Mouse (Mus musculus) lung, postnatal 25 days (tissue): ENCODE measurements around the gene S1pr3.

ENCODE experiments used
- DNase-seq: peaks from one replicate; pipeline ENCODE4 v3.0.0; 2022; ENCODE audit warnings: low spot score

Gene S1pr3

DNA sequence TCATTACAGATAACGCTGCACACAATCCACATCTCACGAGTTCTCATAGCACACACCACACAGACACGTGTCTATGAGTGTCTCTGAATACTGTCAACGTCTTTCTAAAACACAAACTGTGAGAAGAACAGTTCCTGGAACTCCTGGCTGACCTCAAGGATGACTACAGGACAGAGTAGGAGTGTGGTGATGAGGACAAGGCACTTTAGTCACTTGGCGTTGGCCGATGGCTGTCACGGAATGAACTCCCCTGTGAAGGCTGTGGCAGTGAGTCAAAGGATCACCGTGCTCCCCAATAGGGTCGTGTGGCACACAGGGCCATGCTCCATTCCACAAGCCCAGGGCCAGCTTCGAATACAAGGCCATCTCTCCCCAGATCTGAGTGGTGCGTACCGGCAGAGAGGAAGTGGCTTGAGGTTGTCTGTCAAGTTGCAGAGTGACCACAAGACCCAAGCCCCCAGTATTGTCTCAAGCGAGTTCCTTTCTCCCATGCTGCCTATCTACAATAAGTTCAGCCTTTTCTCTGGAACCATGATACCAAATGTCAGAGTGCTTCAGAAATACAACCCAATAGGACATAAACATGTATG, 2.6 kb upstream of the S1pr3 start:
- DNase-seq, result no peak

DNA sequence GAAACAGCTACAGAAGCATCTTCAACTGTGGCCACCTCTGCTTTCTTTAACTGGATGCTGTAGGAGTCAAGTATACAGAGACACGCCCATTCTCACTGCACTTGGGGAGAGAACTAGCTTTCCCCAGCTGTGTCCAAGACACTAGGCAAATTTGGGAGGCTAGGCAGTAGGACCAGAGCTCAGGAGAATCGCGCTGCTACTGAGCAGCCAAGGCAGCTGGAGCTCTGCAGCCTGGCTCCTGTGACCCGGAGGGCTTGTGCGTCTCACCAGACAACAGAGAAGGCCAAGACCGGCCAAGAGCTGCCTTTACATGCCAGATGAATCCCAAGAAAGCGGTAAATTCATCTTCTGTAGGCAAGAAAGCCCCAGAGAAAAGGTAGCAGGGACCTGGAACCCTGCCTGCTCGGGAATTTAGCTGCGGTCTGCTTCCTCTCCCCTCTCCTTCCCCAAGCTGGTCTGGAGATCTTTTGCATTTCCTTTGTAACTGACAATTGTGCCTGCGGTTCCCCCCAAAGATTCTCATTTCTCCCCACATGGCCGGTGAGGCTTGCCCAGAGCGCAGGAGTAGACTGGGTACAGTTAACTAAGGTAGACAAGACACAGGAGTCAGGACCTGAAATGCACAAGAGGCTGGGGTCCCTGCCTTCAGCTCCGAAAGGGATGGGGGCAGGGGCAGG, 760 bp upstream of the S1pr3 start:
- DNase-seq, result no peak

DNA sequence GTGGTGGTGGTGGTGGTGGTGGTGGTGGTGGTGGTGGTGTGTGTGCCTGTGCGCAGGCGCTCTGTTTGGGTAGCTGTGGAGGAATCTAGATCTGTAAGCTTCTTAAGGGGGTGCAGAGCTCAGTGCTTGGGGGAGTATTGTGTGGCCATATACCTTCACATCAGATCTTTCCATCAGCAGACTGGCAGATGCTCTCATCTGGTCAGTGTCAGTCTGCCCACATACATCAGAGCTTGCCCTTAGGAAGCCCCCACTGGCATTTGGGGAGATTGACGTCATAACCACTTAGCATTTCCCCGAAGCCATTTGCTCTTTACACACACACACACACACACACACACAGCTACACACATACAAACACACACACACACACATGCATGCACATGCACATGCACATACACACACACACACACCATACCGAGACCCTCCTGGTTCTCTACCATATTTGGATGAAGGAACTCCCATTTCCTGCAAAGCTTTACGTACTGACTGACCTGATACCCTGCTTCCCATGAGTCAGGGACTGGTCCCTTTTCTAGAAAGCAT, 1.6 kb downstream of the S1pr3 start:
- DNase-seq, result no peak

DNA sequence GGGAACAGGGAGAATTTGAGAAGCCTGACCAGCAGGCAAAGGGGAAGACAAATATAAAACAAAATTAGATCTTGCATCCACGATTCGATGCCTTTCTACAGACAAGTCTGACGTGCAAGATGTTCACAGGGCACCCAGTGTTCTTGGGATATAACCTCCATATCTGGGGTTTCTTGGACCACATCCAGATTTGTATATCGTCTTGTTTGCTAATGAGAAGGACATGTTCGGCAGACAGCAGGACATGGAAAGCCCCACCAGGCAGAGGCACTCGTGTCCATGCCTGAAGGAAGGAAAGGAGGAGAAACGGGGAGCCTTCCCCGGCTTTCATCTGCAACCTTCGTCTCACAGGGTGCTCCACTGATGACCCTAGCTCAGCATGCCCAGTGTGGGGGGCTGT, 2.8 kb downstream of the S1pr3 start:
- no peak for DNase-seq

DNA sequence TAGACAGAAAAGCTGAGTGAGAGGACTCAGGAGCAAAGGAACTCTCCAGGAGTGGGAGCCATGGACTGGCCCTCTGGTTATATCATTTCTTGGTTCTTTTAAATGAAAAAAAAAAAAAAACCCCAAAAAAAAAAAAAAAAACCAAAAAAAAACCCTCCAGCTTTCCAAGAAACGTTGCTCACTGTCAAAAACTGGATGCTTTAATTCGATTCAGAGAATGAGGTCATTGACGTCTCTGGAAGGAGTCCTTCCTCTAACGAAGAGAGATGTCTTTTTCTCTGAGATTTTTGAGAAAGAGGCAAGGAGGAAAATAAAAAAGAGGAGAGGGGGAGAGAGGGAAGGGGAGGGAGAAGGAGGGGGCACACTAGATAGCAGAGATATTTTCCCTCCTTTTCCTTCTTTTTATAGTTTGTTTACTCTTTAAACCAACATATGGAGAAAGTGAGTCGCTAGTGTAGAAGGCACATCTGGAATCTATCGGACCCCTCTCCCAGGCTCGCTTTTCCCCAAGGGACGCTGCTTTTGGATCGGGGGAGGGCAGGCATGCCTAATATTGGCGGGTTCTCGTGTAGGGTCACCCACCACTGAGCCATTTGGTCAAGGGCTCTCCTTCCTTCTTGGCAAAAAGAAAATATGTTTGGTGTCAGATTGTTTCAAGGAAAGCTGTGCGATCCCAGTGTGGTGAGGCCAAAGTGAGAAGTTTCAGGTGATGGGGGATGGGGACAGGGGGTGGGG, 3.4 kb downstream of the S1pr3 start:
- DNase-seq, result no peak

DNA sequence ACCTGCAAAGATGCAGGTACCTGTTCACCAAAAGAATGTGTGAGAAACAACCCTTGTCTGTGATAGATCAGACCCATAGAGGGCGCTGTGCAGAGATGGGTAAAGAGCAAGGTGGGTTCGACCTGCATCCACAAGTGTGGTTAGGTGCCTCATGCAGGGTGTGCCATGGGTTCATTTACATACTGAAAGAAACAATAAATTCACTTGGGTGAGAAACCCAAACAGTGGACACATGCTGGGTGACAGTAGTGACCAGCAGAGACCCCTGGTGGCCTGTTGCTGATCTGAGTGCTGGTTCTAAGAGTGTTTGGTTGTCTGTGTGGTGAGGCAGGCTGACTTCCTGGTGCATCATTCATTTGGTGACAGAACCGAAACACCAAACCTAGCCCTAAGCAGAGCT, 5.0 kb downstream of the S1pr3 start:
- no peak for DNase-seq

DNA sequence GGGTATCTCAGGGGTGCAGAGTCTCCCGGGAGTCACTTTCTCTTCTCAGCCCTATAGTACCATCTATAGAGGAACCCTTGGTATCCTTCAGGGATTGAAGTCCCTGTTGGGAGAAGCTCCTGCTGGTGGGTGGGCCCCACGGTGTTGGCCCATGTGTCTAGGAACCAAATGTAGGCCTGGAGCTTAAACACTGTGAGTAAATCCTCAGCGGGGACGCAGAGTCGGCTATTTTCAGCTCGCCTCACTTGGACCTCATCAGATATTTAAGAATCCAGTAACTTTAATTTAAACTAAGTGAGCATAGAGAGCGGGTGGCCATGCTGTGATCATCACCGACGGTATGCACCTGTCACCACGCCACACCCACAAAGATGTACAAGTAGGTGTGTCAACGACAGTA, 8.3 kb downstream of the S1pr3 start:
- DNase-seq, result no peak

DNA sequence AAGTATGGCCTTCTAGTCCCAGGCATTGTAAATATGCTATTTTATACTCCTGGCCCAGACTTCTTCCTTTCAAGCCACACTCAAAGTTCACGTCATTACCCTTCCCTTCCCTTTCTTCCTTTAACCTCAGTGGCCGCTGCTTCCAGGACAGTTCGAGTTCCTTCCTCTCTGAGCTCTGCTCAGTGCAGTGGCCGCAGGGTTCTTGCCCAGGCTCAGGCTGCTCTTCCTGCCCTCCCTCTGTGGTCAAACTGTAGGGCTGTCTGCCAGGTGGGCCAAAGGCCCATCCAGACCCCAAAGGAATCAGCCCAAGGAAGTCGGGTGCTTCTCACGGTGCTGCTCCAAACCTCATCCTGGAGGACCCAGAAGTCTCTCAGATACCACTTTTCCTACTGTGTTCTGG, 9.4 kb downstream of the S1pr3 start:
- no peak for DNase-seq

DNA sequence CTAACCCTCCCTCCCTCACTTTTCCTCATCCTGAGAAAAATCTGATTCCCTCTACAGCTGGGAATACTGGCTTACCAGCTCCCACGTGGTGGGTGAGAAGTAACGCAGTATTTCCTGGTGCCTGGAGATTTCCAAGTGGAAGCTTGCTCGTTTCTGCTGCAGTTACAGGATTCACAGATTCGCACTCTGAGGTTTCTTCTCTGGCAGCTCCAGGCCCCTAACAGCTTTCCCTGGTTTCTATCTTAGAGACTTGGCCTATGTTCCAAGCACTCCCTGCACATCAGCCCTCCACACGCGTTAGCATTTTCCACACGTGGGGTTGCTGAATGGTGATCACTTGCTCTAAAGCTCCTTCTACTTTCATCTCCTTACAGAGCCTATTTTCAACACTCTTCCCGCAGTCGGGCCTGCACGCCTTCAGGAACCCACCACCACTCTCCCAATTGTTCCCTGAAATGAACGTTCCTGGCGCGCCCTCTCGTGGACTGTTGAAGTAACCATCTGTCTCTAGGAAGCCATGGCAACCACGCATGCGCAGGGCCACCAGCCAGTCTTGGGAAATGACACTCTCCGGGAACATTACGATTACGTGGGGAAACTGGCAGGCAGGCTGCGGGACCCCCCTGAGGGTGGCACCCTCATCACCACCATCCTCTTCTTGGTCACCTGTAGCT, 10.0 kb downstream of the S1pr3 start:
- peak; percentile 90 for DNase-seq

DNA sequence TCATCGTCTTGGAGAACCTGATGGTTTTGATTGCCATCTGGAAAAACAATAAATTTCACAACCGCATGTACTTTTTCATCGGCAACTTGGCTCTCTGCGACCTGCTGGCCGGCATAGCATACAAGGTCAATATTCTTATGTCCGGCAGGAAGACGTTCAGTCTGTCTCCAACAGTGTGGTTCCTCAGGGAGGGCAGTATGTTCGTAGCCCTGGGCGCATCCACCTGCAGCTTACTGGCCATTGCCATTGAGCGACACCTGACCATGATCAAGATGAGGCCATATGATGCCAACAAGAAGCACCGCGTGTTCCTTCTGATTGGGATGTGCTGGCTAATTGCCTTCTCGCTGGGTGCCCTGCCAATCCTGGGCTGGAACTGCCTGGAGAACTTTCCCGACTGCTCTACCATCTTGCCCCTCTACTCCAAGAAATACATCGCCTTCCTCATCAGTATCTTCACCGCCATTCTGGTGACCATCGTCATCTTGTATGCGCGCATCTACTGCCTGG, 10.6 kb downstream of the S1pr3 start:
- DNase-seq, result no peak

DNA sequence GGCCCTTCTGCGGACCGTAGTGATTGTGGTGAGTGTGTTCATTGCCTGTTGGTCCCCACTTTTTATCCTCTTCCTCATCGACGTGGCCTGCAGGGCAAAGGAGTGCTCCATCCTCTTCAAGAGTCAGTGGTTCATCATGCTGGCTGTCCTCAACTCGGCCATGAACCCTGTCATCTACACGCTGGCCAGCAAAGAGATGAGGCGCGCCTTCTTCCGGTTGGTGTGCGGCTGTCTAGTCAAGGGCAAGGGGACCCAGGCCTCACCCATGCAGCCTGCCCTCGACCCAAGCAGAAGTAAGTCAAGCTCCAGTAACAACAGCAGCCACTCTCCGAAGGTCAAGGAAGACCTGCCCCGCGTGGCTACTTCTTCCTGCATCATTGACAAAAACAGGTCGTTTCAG, 11.1 kb downstream of the S1pr3 start:
- no peak for DNase-seq

DNA sequence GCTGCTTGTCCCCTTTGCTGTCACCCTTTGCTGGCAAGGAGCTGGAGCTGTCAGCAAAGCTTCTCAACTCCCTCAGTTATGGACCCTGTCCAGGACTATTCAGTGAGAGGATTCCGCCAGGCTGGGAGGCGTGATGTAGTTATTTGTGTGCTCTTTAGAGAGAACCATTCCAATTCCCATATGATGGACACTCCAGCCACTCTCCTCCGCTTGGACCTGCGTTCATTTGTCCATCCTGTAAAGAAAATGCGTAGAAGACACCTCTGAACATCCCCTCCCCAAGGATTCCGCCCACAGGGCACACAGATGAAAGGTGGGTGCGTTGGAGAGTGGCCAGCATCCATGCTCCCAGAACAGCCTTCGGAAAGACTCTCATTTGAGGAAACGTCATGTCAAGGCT, 12.4 kb downstream of the S1pr3 start:
- DNase-seq, result no peak

DNA sequence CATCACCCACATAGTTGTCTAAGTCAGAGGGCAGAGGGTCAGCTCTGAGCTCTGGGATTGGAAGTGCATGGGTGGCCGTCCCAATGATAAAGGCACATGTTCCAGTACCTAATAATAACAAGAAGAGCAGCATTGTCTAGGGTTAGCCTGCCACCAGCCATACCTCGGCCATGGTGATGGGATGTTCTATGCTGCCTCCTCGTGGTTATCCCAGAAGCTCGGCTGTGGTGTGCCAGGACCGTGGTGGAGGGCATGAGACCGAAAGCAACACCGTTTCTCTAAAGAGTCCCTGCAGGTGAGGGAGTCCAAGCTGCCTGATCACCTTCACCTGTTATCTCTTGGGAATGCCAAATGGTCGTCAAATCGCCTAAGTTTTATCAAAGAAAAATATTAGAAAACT, 15.2 kb downstream of the S1pr3 start:
- no peak for DNase-seq

DNA sequence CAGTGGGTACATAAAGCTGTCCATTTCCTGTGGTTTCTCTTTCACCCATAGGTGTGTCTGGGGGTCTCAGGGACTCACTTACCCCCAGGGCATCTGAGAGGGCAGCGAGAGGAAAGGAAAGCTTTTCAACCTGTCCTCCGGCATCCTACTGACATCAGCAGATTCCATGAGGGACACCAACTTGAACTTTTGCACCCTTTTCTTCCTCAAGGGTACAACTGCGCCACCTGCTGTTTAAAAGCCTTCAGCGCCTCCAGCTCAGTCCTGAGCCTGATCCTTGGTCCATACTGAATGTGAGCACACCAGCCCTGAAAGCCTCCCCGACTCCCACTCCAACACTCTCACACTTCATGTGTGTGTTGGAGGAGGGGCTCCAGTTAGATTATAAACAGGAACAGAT, 16.2 kb downstream of the S1pr3 start:
- peak; percentile 55 for DNase-seq

DNA sequence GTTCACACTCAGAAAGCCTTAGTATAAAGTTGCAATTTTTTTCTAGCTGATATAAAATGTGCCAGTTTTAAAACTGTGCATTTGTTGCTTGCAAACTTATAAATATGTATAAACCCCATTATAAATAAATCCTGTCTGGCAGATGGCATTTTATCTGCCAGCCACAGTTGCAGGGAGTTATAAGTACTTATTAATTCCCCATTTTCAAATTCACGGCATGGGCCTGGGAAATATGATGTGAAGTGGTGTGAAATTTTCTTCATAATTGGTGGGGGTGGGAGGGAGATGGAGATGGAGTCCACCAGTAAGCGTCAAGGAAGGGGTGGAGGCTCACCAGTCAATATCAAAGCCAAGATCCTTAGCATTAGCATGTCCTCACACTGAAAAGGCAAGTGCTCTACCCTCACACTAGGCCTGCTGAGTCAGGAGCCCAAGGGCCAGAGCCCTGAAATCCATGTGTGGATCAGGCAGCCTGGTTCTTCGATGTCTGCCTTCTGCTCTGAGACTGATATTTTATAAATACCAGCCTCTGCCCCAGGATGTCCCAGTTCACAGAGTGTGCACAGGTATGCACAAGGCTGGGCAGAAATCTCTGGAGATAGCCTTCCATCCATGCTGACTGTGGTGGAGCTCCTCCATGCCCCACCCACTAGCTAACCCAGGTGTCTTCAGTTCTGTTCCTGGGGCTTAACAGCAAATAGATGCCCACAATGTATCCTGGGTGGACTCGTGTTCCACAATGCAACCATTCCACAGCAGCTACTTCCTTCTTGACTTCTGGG, 17.4 kb downstream of the S1pr3 start:
- no peak for DNase-seq

DNA sequence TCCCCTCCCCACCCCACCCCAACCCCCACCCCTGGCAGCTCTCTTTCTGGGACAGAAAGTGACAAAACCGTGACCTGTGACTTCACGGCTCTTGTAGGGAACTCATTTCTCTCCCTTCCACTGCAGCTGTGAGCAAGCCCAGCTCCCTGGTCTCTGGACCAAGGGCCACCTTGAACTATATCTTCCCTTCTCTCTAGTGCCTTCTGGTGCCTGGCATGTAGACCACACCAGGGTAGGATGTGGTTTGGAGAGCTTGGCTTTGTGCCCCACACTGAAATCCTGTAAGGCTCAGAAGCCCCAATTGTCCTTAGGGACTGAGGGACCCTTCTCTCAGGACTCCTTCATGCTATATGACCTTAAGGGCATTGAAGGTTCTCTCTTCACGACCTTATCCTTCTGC, 24.9 kb downstream of the S1pr3 start:
- no peak for DNase-seq

DNA sequence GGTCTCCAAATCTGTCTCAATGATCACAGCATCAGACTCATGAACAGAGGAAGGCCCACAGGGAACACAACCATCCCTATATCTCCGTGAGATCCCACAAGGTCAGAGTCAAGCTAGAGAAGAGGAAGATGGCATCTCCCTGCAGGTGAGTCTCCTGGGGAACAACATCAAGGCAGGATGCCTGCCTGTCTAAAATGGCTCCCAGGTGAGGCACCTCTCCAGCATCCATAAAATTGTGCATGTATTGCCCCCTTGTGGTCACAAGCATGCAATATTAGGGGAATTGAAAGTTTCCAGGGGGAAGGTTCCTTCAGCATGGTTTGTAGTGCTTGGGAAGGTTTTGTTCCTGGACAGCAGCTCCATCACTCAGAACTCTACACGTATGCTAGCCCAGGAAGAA, 26.0 kb downstream of the S1pr3 start:
- DNase-seq, result no peak

DNA sequence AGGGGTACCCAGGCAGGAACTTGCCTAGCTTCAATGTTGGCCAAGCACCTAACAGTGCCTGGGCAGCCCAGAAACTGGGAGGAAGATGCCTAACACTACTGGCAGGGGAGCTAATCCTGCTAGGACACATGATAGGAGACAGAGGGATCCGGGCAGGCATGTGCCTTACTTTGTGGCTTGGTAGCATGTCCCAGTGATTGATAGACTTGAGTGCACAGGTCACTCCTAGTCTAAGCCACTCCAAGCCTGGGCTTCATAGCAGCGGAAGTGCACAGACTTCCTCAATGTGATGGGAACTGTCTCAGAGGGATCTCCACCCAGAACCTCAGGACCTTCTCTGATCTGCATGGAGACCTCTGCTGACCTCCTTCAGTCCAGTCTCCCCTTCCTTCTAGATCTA, 26.7 kb downstream of the S1pr3 start:
- DNase-seq, result no peak

DNA sequence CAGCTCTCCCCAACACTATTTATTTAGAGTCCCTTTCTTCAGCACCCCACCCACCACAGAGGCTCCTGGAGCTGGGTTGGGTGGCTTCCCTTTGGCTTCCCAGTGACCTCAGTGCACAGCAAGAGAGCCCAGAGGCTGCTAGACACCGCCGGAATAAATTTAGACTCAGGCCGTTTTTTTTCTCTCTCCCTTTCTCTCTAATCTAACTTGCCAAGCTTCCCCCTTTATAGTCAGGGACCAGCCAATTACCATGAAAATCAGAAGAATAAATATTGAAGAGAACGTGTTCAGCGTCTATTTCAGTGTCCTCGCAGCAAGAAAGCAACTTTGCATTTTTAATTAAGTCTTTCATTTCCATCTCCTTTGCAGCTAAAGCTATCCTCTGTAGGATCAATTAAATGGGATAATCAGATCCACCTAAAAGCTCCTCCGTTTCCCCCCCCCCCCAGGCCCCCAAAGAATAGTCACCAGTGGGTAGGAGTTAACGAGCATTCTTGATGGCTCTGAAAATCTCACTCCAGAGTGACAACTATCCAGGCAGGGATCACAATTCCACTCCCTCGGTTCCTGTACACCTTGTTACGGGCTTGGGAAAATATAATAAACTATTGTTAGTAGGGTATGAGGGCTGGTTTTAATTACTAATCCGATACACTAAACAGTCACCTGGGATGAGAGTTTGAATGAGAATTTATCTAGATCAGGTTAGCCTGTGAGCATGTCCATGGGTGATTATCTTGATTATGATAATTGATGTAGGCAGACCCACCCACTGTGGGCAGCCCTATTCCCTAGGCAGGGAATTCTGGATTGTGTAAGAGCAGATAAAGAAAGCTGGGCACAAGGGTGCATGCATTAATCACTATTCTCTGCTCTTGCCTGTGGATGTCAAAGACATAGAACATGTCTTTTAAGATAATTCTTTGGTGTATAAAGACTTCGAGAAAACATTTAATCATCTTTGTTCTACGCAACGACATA, 29.0 kb downstream of the S1pr3 start:
- DNase-seq, result no peak

DNA sequence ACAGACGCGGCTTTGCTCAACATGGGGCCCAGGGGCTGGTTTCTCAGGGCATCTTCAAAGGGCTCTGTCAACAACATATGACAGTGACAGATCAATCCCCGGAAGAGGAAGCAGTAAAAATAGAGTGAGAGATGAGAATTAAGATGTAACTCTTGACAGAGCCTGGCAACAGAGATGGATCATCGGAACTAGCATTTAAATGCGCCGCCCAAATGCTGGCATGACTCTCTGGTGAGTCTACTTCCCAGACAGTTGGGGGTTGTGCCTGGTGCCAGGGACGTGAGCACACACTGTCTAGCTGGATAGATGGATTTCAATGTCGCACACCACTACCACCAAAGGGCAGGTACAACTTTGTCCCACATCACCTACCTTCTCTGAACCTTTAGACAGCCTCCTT, 34.5 kb downstream of the S1pr3 start:
- DNase-seq, result no peak

DNA sequence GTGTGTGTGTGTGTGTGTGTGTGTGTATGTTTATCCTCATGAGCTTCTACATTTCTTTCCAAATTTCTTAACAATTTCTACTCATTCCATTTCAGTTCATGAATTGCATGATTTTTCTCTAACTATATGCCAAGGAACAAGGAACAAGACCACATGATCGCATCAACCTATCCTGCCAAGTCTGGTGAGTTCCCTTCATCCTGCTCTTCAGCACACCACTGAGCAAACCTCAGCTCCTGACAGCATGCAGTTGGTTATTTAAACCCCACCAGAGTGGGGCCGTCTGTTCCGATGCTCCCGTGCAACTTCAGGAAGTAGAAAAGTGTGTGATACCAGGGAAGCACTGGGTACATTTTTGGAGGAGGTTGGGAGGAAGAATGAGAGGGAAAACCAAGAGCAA, 38.1 kb downstream of the S1pr3 start:
- no peak for DNase-seq
